Comparison of ENCODE assay signal across 8 mouse cellular contexts in the genomic region with DNA sequence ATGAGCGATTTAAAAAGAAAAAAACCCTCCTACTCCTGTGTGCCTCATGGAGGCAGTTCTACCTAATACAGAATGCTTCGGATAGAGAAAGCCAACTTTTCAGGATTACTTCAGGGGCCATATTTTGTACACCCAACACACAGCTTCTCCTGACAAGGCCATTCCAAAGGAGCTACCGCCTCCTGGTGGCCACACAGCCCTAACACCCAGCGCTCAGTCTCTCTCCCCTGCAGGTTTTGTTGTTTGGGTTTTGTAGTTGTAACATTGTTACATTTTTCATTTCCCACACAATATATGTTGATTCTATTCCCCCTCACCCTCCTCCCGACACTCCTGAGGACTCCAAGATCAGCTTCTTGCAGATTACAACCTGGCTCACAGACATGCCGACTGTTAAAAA. TPM values are rescaled to one million over a fixed set of nuclear protein-coding genes. Genes with fewer than 3 reads are reported as not detected.
DNase-seq lines count a peak whose midpoint lies in the region; ATAC-seq and TF ChIP-seq lines count a peak whose summit lies in the region.
"Had no signal": no experiment of that assay in that cellular context is flagged by ENCODE, and none has a peak within 500 bp of the region (broad histone marks: within the 10 kb centered on the region; RNA-seq: fewer than 3 reads in every experiment).

No protein-coding gene starts in this region.

- H3K27me3 ChIP-seq in intestine, embryonic 14.5 days (replicated peaks; ENCODE audit: control insufficient read depth, insufficient read depth, low read length): no peaks in the 10 kb centered on the region
- H3K27me3 ChIP-seq in intestine, embryonic 15.5 days (replicated peaks): peaks cover 2% of the 10 kb centered on the region; the same call in 1 of the 2 replicates
- no peaks in the 10 kb centered on the region for H3K27me3 ChIP-seq in limb, embryonic 14.5 days (ENCODE audit: control insufficient read depth, insufficient read depth, low read length)
- H3K27me3 ChIP-seq: limb, embryonic 15.5 days had no signal

- no peak overlapping the region for H3K4me3 ChIP-seq in intestine, embryonic 14.5 days (ENCODE audit: low read depth, low read length)
- H3K4me3 ChIP-seq in intestine, embryonic 15.5 days (replicated peaks): no peak overlapping the region
- no peak overlapping the region for H3K4me3 ChIP-seq in limb, embryonic 14.5 days (replicated peaks; ENCODE audit: low read length)
- H3K4me3 ChIP-seq: limb, embryonic 15.5 days had no signal

- no peak for ATAC-seq in intestine, embryonic 14.5 days (replicated peaks; ENCODE audit: low FRiP score, low TSS enrichment, low read depth)
- no peak for ATAC-seq in intestine, embryonic 15.5 days
- no peak for ATAC-seq in limb, embryonic 14.5 days (ENCODE audit: low FRiP score, low read depth)

- H3K9ac ChIP-seq in intestine, embryonic 14.5 days (ENCODE audit: low read length): no peak overlapping the region
- no peak overlapping the region for H3K9ac ChIP-seq in intestine, embryonic 15.5 days
- H3K9ac ChIP-seq in limb, embryonic 14.5 days (ENCODE audit: low read depth, low read length, severe bottlenecking): no peak overlapping the region
- H3K9ac ChIP-seq: limb, embryonic 15.5 days had no signal

- no peak for TF ChIP-seq POLR2A in limb, embryonic 14.5 days (IDR thresholded peaks at IDR 0.05; ENCODE audit: borderline replicate concordance, extremely low read depth, insufficient read depth, insufficient read length)

- 20% methylated on average over 6 of the region's 6 CpGs for WGBS in intestine, embryonic 14.5 days
- WGBS in intestine, embryonic 15.5 days: 25% methylated on average over 6 of the region's 6 CpGs
- WGBS in limb, embryonic 14.5 days: 25% methylated on average over 6 of the region's 6 CpGs

- peaks cover 9% of the 10 kb centered on the region; the same call in 1 of the 2 replicates for H3K4me1 ChIP-seq in intestine, embryonic 14.5 days (replicated peaks; ENCODE audit: control insufficient read depth, insufficient read depth, low read length)
- H3K4me1 ChIP-seq in intestine, embryonic 15.5 days (replicated peaks): peaks cover 15% of the 10 kb centered on the region
- peaks cover 13% of the 10 kb centered on the region for H3K4me1 ChIP-seq in limb, embryonic 14.5 days (ENCODE audit: control insufficient read depth, insufficient read depth, low read length)

- H3K36me3 ChIP-seq in intestine, embryonic 14.5 days (ENCODE audit: control insufficient read depth, insufficient read depth, low read length): no peaks in the 10 kb centered on the region
- no peaks in the 10 kb centered on the region for H3K36me3 ChIP-seq in intestine, embryonic 15.5 days
- H3K36me3 ChIP-seq in limb, embryonic 14.5 days (ENCODE audit: control insufficient read depth, insufficient read depth, low read length): peaks cover 2% of the 10 kb centered on the region; the same call in 1 of the 2 replicates

- peak; percentile 70 for DNase-seq in intestine, embryonic 14.5 days (ENCODE audit: low spot score)
- DNase-seq in 416B (ENCODE audit: low read depth): peak; percentile 54
- DNase-seq in CD4-positive helper T cell, adult 2 months (ENCODE audit: low read depth, low spot score): peak; percentile 51
- peak; percentile 91 to 93 for DNase-seq in cerebellum, postnatal 10 days
- peak; percentile 41 for DNase-seq in limb, embryonic 14.5 days (ENCODE audit: low spot score)
- DNase-seq in thymus, postnatal 0 days (ENCODE audit: low spot score): peak; percentile 43

- no peak overlapping the region for H3K27ac ChIP-seq in intestine, embryonic 14.5 days (ENCODE audit: low read depth)
- no peak overlapping the region for H3K27ac ChIP-seq in intestine, embryonic 15.5 days
- H3K27ac ChIP-seq in limb, embryonic 14.5 days (replicated peaks; ENCODE audit: low read depth, low read length): no peak overlapping the region
- H3K27ac ChIP-seq: limb, embryonic 15.5 days had no signal

- H3K4me2 ChIP-seq in intestine, embryonic 14.5 days (ENCODE audit: low read length): no peak overlapping the region
- no peak overlapping the region for H3K4me2 ChIP-seq in intestine, embryonic 15.5 days (replicated peaks)
- no peak overlapping the region for H3K4me2 ChIP-seq in limb, embryonic 14.5 days (replicated peaks; ENCODE audit: low read depth, low read length, severe bottlenecking)
- H3K4me2 ChIP-seq: limb, embryonic 15.5 days had no signal

- H3K9me3 ChIP-seq in intestine, embryonic 14.5 days (ENCODE audit: control insufficient read depth, low read length): no peaks in the 10 kb centered on the region
- H3K9me3 ChIP-seq in intestine, embryonic 15.5 days: no peaks in the 10 kb centered on the region
- H3K9me3 ChIP-seq in limb, embryonic 14.5 days (ENCODE audit: control insufficient read depth, low read length): no peaks in the 10 kb centered on the region
- H3K9me3 ChIP-seq: limb, embryonic 15.5 days had no signal

RNA-seq across cellular contexts. Expression of gene Ficd, which starts 3.4 kb away (rescaled TPM):
- 3.3 and 3.6 TPM in 2 replicates for polyA plus RNA-seq in intestine, embryonic 14.5 days (2014; fragmentation: Nextera tagmentation; extraction: Ambion mirVana)
- polyA plus RNA-seq in intestine, embryonic 15.5 days (2015; fragmentation: Nextera tagmentation; extraction: Ambion mirVana): 5.4 and 6.2 TPM in 2 replicates
- polyA plus RNA-seq in limb, embryonic 14.5 days (2012; rRNA removed): 6.3 and 6.5 TPM in 2 replicates
- 5.6 and 6.5 TPM in 2 replicates for polyA plus RNA-seq in limb, embryonic 14.5 days (2014; fragmentation: Nextera tagmentation; extraction: Ambion mirVana)
- polyA plus RNA-seq in thymus, postnatal 0 days (2015; fragmentation: Nextera tagmentation; extraction: Ambion mirVana): 6.0 and 6.3 TPM in 2 replicates

RNA-seq across cellular contexts. Expression of gene 1700069L16Rik, which starts 7.6 kb away (rescaled TPM):
- not detected in 2 replicates for polyA plus RNA-seq in intestine, embryonic 14.5 days (2014; fragmentation: Nextera tagmentation; extraction: Ambion mirVana)
- polyA plus RNA-seq in intestine, embryonic 15.5 days (2015; fragmentation: Nextera tagmentation; extraction: Ambion mirVana): not detected in 2 replicates
- not detected in 2 replicates for polyA plus RNA-seq in limb, embryonic 14.5 days (2012; rRNA removed)
- polyA plus RNA-seq in limb, embryonic 14.5 days (2014; fragmentation: Nextera tagmentation; extraction: Ambion mirVana): not detected in 2 replicates
- polyA plus RNA-seq in thymus, postnatal 0 days (2015; fragmentation: Nextera tagmentation; extraction: Ambion mirVana): not detected in 2 replicates
- polyA plus RNA-seq: limb, embryonic 15.5 days had no signal

RNA-seq across cellular contexts. Expression of gene Sart3, which starts 40.1 kb away (rescaled TPM):
- 44.0 and 46.3 TPM in 2 replicates for polyA plus RNA-seq in intestine, embryonic 14.5 days (2014; fragmentation: Nextera tagmentation; extraction: Ambion mirVana)
- polyA plus RNA-seq in intestine, embryonic 15.5 days (2015; fragmentation: Nextera tagmentation; extraction: Ambion mirVana): 40.2 and 43.8 TPM in 2 replicates
- 56.8 and 57.3 TPM in 2 replicates for polyA plus RNA-seq in limb, embryonic 14.5 days (2012; rRNA removed)
- 41.7 and 45.8 TPM in 2 replicates for polyA plus RNA-seq in limb, embryonic 14.5 days (2014; fragmentation: Nextera tagmentation; extraction: Ambion mirVana)
- 29.4 and 34.4 TPM in 2 replicates for polyA plus RNA-seq in thymus, postnatal 0 days (2015; fragmentation: Nextera tagmentation; extraction: Ambion mirVana)

RNA-seq across cellular contexts. Expression of gene Iscu, which starts 40.4 kb away (rescaled TPM):
- 108 and 110 TPM in 2 replicates for polyA plus RNA-seq in intestine, embryonic 14.5 days (2014; fragmentation: Nextera tagmentation; extraction: Ambion mirVana)
- 107 and 115 TPM in 2 replicates for polyA plus RNA-seq in intestine, embryonic 15.5 days (2015; fragmentation: Nextera tagmentation; extraction: Ambion mirVana)
- polyA plus RNA-seq in limb, embryonic 14.5 days (2012; rRNA removed): 80.8 and 85.4 TPM in 2 replicates
- 102 and 106 TPM in 2 replicates for polyA plus RNA-seq in limb, embryonic 14.5 days (2014; fragmentation: Nextera tagmentation; extraction: Ambion mirVana)
- 146 and 152 TPM in 2 replicates for polyA plus RNA-seq in thymus, postnatal 0 days (2015; fragmentation: Nextera tagmentation; extraction: Ambion mirVana)

Comparison
In these comparisons a context has a peak if more than half of its experiments do, and no peak if none do; other contexts are left out.
1. DNase-seq: peak in every context shown above with its lines; median percentile 92 in cerebellum, postnatal 10 days; 70 in intestine, embryonic 14.5 days; 54 in 416B; 51 in CD4-positive helper T cell, adult 2 months; 43 in thymus, postnatal 0 days; 41 in limb, embryonic 14.5 days.